Mouse (Mus musculus): ENCODE measurements around the gene Ldlrad3. TPM values are rescaled to one million over a fixed set of nuclear protein-coding genes. Genes with fewer than 3 reads are reported as not detected.

Ldlrad3 gene
- polyA plus RNA-seq, 1 experiment, result 9.8 TPM

GRCm38 (mm10) chr2:102144311-102144710 lies 41.9 kb downstream of the Ldlrad3 start:
- DNase-seq (ENCODE audit: low read depth), result no peak

- DNase-seq (ENCODE audit: low read depth), result no peak
These were observed 43.4 kb downstream of the Ldlrad3 start for GRCm38 (mm10) chr2:102142654-102143271.

- DNase-seq (ENCODE audit: low read depth), result peak; percentile 100
These were observed 44.0 kb downstream of the Ldlrad3 start for GRCm38 (mm10) chr2:102142197-102142623.

- DNase-seq (ENCODE audit: low read depth), result no peak
These were observed 45.0 kb downstream of the Ldlrad3 start for GRCm38 (mm10) chr2:102141199-102141598.

GRCm38 (mm10) chr2:102137922-102138321 lies 48.3 kb downstream of the Ldlrad3 start:
- peak; percentile 70 for DNase-seq (ENCODE audit: low read depth)

GRCm38 (mm10) chr2:102136184-102136583 lies 50.0 kb downstream of the Ldlrad3 start:
- DNase-seq (ENCODE audit: low read depth), result no peak

GRCm38 (mm10) chr2:102134510-102135262 lies 51.5 kb downstream of the Ldlrad3 start:
- no peak for DNase-seq (ENCODE audit: low read depth)

- no peak for DNase-seq (ENCODE audit: low read depth)
These were observed 53.1 kb downstream of the Ldlrad3 start for GRCm38 (mm10) chr2:102132945-102133558.

GRCm38 (mm10) chr2:102130198-102130845 lies 55.9 kb downstream of the Ldlrad3 start:
- DNase-seq (ENCODE audit: low read depth), result no peak

GRCm38 (mm10) chr2:102129235-102129634 lies 57.0 kb downstream of the Ldlrad3 start:
- peak; percentile 66 for DNase-seq (ENCODE audit: low read depth)

- DNase-seq (ENCODE audit: low read depth), result no peak
These were observed 57.6 kb downstream of the Ldlrad3 start for GRCm38 (mm10) chr2:102128500-102129030.

- no peak for DNase-seq (ENCODE audit: low read depth)
These were observed 58.3 kb downstream of the Ldlrad3 start for GRCm38 (mm10) chr2:102127791-102128387.

- no peak for DNase-seq (ENCODE audit: low read depth)
These were observed 59.0 kb downstream of the Ldlrad3 start for GRCm38 (mm10) chr2:102127221-102127620.

- no peak for DNase-seq (ENCODE audit: low read depth)
These were observed 60.1 kb downstream of the Ldlrad3 start for GRCm38 (mm10) chr2:102126076-102126475.

GRCm38 (mm10) chr2:102125042-102125441 lies 61.1 kb downstream of the Ldlrad3 start:
- no peak for DNase-seq (ENCODE audit: low read depth)

GRCm38 (mm10) chr2:102122146-102122515 lies 64.1 kb downstream of the Ldlrad3 start:
- no peak for DNase-seq (ENCODE audit: low read depth)

GRCm38 (mm10) chr2:102121440-102122145 lies 64.6 kb downstream of the Ldlrad3 start:
- DNase-seq (ENCODE audit: low read depth), result no peak

GRCm38 (mm10) chr2:102119751-102120505 lies 66.3 kb downstream of the Ldlrad3 start:
- no peak for DNase-seq (ENCODE audit: low read depth)

- DNase-seq (ENCODE audit: low read depth), result no peak
These were observed 67.2 kb downstream of the Ldlrad3 start for GRCm38 (mm10) chr2:102118988-102119460.

GRCm38 (mm10) chr2:102117402-102117760 lies 68.8 kb downstream of the Ldlrad3 start:
- DNase-seq (ENCODE audit: low read depth), result no peak
